Mouse (Mus musculus) liver (tissue): ENCODE data around the gene Slfn5.
A peak's percentile ranks its signal among the peaks of the same experiment; 100 is the strongest.
"Not testable (repeated sequence)": the region's sequence is repeated elsewhere in the genome, so short reads cannot be mapped to it uniquely, and the experiment has no call there.

Experiments
- DNase-seq: peaks from one replicate; pipeline ENCODE4 v3.0.0-alpha.2; 2020; ENCODE audit warnings: mixed read lengths

Gene Slfn5

DNA sequence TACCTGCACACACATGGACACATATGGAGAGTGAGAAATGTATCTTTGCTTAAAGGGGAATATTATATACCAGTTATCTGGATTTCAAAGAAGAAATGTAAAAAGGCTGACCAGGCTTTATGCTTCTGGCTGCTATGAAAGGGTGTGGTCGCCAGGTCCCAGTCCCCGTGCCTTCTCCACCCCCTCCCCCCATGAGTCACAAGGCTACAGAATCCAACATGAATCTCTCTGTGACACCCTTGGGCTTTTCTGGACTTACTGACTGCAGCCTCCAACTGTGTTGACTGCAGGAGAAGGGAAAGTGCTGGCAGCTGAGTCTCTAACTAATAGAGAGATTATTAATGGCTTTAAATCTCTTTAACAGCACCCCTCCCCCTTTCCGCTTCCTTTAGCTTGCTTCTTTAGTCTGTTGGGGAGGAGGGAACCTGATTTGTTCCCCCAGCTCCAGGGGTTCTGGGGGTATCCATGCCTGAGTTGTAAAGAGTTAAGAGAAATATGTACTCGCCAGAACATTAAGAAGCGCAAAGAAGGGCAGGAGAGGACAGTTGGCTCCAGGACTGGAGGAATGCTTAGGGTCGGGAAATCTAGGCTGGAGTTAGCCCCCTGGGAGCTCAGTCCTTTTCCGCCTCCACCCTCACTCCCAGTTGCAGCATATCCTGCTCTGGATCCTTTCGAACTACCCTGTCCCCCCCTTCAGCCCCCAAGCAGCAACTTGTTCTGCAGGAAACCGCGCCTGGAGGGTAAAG is at the start of gene Slfn5:
Gene Slfn5 (plus strand): TSS at position 614 of the 746 bp plus-strand sequence.
- no peak for DNase-seq

DNA sequence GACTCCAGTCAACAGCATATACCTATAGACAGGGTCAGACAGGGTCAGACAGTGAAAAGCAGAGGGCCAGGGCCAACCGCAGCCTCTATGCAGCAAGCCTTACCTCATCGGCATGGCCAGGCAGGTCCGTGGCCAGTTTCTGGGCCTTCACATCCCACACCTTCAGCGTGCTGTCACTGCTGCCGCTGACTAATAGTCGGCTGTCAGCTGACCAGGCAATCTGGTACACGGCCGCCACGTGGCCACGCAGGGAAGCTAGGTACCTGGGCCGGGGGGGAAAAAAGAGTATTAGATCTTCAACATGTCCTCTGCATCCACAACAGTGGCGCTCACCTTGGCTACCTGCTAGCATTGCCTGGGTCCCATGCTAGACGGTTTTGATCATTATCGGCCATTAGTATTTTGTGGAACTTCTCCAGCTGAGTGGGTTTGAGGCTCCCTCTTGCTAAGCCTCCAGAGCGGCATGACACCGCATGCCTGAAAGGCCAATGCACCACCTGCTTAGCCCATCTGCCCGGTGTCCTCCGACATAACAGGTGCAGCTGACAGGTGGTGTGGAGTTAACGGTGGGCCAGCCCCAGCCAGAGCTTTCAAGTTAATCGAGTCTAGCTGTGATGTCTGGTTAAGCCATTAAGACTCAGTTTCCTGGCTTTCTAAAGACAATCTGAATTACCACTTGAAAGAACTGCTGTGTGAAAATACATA is 49.4 kb upstream of the Slfn5 start:
- no peak for DNase-seq

DNA sequence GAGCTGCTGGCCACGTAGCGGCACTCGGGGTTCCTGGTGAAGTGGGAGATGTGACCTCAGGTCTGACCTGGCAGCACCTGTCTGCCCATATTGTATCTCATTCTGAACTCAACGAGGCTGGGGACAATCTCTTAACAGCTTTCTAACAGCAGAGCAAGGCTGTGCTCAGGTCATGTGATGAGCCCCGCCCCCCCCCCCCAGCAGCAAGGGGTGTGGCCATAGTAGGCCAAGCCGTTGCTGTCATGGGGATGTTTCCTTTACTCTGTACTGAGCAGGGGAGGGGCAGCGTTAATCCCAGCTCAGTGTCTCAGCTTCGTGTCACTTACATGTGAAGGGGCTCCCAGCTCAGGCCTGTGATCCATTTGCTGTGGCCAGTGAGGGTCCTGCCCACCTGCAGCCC is 46.2 kb upstream of the Slfn5 start:
- DNase-seq, result peak; percentile 39

DNA sequence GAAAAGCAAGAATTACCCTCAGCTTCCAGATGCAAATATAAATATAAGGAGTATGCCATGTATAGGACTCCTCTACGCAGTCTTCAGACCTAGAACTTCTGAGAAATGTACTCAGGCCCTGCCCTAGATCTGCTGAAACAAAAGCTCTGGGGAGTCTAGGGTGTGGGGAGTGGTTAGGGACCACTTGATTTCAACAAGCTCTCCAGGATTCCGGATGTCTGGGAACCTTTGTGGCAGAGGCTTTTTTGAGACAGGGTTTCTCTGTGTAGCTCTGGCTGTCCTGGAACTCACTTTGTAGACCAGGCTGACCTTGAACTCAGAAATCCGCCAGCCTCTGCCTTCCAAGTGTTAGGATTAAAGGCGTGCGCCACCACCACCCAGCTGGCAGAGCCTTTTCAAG is 45.3 kb upstream of the Slfn5 start:
- no peak for DNase-seq

DNA sequence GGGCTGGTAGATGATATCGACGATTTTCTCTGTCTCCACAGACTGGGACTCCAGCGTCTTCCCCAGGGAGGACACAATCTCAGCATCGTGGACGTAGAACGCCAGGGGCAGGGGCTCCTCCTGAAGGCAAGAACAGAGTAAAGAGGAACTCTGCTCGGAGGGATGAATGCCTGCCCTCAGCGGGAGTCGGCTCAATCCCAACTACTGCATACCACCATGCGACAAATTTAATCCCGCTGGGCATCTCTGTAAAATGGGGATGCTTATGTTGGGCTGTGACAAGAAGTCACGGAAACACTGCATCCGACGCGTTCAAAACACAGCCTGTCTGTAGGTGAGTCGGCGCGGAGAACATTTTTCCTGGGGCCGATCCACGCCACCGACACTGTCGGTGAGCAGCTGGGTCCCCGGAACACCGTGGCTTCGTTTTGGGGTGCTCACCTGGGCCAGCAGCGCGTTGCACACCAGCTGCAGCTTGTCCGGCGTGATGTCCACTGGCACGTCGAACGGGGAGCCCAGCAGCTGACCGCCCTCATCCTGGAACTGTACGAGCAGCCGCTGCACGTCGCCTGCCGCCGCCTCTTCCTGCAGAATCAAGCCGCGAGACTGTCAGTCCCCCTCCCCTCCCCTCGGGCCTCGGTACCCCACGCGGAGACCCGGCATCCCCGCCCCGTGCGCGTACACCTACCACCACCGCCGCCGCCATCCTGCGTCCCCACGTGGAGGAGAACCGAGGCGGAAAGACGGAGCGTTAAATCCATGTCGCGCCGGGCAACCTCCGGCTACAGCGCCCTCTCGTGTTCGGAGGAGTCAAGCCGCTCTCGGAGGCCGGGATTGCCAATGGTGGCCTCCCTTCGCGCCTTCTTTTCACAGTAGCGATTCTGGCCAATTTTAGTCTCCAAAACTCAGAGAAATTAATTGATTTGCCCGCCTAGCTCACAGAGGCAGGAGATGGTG is 43.2 kb upstream of the Slfn5 start, which contains the start of gene Nle1:
Gene Nle1 (minus strand): TSS at position 761 of the 957 bp plus-strand sequence.
- DNase-seq, result peak; percentile 90

DNA sequence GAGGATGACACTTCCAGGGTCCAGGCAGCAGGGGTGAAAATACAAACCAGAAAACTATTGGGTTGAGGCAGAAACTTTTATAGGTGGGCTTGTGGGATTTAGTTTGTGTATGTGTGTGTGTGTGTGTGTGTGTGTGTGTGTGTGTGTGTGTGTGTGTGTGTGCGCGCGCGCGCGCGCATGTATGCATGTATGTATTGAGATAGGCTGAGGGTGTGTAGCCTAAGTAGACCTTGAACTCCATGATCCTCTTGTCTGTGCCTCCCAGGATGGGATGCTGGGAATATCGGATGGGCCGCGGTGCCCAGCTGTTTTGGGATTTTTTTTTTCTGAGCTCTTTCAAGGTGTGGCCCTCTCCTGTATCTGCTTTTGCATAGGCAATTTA is 42.5 kb upstream of the Slfn5 start:
- no peak for DNase-seq

DNA sequence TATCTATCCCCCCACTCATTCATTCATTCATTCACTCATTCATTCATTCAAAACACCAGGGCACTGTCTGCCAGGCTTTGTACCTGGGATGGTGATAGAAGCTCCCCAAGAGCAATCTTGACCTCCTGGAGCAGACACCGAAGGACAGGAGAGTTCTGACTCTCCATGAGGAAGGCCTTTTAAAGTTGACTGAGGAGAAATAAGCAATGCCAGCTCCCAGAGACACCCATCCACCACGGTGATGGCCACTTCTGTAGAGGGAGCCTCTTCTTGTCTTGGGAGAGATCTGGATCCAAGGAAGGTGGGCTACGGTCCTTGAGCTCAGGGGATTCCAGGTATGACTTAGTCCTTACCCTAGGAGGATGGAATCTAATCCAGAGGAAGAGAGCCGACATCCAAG is 40.9 kb upstream of the Slfn5 start, which contains the start of gene Unc45b:
Gene Unc45b (plus strand): TSS at position 301 of the 400 bp plus-strand sequence.
- no peak for DNase-seq

DNA sequence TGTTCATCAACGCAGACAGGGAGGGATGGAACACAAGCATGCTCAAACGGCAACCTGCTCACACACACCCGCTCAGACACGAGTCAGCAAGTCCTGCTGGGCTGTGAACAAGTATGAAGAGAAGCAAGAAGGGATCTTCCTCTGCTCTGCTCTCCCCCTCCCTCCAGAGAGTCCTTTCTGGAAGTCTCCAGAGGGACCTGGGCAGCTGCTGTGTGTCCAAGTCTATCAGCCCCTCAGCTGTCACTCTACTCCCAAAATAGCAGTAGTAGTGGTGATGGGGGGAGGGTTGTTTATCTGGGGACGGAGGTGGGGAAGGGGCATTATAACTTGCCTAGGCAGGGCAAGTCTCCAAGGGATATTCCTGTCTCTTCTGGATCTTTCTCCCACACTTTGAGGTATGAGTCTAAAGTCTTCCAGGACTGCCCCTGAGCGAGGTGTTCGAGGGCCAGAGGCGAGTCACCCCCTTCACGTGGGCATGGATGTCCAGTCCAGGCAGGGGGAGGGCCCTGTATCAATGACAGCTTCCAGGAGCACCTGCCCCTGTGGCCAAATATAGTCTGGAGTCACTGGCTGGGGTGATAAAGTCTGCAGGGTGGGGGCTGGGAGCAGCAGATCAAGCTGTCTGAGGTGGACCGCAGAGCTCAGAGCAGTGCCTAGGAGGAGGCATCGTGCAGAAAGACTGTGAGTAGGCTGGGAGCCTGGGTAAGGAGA is 40.3 kb upstream of the Slfn5 start:
- no peak for DNase-seq

DNA sequence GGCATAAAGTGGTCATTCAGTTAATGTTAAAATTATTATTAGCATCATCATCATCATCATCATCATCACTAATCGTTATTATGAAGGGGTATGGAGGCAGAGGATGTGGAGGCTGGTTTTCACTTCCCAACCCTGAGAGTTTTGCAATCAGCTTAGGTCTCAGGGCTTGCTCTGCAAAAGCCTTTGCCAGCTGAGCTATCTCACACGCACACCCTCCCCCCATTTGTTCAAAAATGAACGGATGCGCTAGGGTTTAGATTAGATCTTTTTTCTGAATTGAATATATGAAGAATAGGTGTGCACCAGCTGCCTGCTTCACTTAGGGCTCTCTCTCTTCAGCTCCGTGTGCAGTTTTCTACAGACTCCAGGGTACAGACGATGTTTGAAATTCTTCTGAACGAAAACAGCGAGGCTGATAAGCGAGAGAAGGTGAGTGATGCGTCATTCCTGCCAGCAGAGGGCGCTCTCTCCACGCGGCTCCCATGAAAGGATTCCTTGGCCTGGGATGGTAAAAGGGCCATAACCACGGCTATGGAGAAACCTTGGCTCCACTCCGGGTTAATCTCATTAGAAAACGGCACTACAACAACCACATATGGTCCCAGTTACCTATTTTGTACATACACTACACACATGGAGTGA is 36.3 kb upstream of the Slfn5 start:
- peak; percentile 74 for DNase-seq

DNA sequence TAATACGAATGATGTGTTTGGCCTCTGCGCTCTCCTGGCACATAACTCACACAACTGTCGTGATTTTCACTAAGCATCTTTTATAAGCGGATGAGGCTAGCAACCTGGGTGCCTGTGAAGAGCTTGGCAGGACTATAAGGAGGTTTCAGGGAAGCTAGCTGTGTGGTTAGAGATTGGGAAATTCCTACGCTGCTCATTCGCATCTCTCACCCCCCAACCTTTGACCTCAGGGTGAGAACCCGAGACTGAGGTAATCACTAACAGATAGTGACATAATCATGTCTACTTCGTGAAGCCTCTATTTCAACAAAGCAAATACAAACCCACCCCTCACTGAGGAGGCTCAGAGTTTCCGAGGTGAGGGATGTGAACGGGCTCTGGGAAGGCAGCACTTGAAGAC is 30.4 kb upstream of the Slfn5 start:
- no peak for DNase-seq

DNA sequence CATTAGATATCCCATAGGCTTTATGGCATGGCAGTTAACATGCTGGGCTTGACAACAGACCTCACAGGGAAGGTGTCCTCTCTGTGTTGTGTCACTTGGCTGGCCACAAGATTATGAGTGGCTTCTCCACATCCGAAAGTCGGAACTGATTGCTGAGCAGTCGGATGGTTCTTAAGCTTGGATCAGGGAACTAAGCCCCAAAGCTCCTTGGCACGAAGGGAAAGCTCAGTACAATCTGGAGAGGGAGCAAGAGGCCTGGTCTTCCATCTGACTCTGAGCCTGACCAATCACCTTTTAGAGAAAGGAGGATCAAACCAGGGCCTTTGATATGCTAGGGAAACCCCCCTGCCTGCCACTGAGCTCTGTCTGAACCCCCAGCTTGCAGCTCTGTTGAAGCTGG is 29.5 kb upstream of the Slfn5 start:
- DNase-seq, result no peak

DNA sequence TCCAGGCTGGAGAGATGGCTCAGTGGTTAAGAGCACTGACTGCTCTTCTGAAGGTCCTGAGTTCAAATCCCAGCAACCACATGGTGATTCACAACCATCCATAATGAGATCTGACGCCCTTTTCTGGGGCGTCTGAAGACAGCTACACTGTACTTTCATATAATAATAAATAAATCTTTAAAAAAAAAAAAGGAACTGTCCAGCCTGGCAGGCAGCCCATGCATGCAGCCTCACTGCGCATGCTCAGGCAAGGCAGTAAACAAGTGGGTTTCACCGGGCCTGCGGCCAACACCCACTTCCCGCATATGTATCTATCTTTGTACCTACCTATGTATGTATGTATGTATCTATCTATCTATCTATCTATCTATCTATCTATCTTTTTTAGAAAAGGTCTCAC is 27.2 kb upstream of the Slfn5 start:
- not testable (repeated sequence) for DNase-seq

DNA sequence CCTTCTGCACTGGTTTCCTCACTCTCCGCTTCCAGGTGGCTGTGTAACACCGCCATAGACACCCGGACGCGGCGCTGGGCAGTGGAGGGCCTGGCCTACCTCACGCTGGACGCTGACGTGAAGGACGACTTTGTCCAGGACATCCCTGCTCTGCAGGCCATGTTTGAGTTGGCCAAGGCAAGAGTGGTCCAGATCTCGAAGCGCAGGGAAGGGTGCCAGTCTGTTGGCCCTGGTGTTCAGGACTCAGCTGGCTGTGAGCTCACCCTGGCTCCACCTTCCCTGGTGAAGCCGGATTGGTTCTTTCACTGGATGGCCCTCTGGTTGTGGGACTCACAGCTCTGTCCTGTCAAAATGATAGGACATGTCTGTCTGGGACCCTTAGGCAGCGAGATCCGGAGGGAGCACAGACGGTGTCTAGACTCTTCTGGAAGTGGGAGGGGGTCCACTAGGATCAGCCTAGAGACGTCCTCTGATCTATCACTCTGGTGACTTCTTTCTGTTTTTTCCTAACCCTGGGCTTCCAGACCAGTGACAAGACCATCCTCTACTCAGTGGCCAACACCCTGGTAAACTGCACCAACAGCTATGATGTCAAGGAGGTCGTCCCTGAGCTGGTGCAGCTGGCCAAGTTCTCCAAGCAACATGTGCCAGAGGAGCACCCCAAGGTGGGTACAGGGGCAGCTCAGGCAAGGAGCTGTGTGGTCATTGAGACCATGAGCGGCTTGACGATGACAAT is 22.1 kb upstream of the Slfn5 start:
- DNase-seq, result no peak

DNA sequence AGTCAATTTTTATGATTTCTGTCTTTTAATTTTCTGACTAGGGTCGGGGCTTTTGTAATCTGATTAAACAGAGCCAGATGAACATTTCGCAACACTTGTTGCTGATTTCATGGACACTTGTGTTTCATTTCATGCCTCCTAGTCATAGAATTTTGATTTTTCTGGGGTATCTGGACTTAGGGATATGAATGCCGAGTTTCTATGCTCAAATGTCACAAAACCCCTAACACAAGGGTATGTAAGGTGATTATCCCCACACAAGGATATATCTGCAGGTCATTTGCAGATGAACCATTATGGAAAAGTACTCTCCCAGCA is 21.6 kb upstream of the Slfn5 start:
- DNase-seq, result no peak

DNA sequence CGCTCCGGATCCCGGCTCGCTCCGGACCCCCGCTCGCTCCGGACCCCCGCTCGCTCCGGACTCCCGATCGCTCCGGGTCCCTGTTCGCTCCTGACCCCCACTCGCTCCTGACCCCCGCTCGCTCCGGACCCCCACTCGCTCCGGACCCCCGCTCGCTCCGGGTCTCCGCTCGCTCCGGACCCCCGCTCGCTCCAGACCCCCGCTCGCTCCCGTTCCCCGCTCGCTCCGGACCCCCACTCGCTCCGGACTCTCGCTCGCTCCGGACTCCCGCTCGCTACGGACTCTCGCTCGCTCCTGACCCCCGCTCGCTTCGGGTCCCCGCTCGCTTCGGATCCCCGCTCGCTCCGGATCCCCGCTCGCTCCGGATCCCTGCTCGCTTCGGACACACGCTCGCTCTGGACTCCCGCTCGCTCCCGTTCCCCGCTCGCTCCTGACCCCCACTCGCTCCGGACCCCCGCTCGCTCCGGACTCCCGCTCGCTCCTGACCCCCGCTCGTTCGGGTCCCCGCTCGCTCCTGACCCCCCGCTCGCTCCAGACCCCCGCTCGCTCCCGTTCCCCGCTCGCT is 20.7 kb upstream of the Slfn5 start:
- not testable (repeated sequence) for DNase-seq

DNA sequence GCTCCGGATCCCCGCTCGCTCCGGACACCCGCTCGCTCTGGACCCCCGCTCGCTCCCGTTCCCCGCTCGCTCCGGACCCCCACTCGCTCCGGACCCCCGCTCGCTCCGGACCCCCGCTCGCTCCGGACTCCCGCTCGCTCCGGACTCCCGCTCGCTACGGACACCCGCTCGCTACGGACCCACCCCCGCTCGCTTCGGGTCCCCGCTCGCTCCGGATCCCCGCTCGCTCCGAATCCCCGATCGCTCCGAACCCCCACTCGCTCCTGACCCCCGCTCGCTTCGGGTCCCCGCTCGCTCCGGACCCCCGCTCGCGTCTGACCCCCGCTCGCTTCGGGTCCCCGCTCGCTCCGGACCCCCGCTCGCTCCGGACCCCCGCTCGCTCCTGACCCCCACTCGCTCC is 20.0 kb upstream of the Slfn5 start:
- not testable (repeated sequence) for DNase-seq

DNA sequence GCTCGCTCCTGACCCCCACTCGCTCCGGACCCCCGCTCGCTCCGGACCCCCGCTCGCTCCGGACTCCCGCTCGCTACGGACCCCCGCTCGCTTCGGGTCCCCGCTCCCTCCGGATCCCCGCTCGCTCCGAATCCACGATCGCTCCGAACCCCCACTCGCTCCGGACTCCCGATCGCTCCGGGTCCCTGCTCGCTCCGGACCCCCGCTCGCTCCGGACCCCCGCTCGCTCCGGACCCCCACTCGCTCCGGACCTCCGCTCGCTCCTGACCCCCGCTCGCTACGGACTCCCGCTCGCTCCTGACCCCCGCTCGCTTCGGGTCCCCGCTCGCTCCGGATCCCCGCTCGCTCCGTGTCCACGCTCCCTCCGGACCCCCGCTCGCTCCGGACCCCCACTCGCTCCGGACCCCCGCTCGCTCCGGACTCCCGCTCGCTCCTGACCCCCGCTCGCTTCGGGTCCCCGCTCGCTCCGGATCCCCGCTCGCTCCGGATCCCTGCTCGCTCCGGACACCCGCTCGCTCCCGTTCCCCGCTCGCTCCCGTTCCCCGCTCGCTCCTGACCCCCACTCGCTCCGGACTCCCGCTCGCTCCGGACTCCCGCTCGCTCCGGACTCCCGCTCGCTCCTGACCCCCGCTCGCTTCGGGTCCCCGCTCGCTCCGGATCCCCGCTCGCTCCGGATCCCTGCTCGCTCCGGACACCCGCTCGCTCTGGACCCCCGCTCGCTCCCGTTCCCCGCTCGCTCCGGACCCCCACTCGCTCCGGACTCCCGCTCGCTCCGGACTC is 19.3 kb upstream of the Slfn5 start:
- not testable (repeated sequence) for DNase-seq

DNA sequence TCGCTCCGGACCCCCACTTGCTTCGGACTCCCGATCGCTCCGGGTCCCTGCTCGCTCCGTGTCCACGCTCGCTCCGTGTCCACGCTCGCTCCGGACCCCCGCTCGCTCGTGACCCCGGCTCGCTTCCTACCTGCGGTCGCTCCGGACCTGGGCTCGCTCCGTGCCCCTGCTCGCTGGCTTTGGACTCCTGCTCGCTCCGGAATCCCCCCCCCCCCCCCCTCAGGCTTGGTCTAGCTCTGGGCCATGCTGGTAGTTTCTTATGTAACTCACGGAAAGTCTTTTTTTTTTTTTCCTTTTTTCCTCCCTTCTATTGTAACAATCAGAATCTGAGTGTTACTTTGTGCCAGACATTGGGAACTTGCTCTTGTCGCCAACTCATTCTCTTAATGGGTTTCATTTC is 18.0 kb upstream of the Slfn5 start:
- DNase-seq, result no peak

DNA sequence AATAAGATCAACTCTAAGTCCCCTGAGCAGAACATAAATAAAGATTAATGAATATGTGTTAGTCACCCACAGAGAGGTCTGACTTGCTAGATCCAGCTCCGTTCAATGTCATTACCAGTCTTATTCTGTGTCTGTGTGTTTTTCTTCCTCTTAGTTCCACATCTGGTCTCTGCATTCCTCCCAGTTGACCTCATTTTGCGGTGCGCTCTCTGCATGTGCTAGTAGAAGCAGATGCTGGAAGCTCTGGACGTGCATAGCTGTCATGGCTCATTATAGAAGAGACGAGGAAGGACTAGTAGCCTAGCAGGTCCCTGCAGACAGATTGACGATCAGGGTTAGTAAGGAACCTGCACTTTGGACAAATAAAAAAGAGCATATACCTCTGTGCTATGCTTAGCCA is 7.8 kb upstream of the Slfn5 start:
- DNase-seq, result no peak

DNA sequence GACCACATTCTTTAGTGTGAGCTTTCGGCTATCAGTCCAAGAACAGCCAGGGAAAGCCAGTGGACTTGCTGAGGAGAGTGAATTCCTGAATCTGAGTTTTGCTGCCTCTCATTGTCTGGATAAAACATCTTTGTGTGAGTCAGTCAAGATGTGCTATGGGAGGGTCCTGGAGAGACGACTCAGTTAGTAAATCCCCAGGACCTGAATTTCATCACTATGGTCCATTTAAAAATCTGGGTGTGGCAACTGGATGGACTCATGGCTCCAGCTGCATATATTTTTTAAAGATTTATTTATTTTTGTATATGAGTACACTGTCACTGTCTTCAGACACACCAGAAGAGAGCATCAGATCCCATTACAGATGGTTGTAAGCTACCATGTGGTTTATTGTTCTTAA is 5.5 kb upstream of the Slfn5 start:
- DNase-seq, result no peak
